Mouse (Mus musculus): ENCODE data around the gene Pga5.

Gene Pga5

GRCm38 (mm10) chr19:10634106-10634871, 43.6 kb downstream of the Pga5 start, which contains the start of gene Vwce:
Gene Vwce (plus strand): TSS chr19:10634213.
- in situ Hi-C loops (cut with MboI; ENCODE audit: unreplicated experiment in 2 of 2): loop anchor here in 1 of 2 experiments (25.0 kb wide), 1 partner anchor 372 kb away; no protein-coding TSS in a partner anchor

Data from v-Abl transformed pro-B cells (cell line).